Mouse (Mus musculus) spleen, adult 2 months (tissue): ENCODE results near the gene Gla.

ENCODE experiments used
- CTCF ChIP-seq: fragments of 200-500 bp; IDR thresholded peaks from 2 replicates; pipeline ENCODE4 v1.5.1; 2011; ENCODE audit warnings: mild to moderate bottlenecking, inconsistent platforms; ENCODE audit not compliant: insufficient read depth, insufficient read length, insufficient replicate concordance; ENCODE audit errors: extremely low read depth
- POLR2A ChIP-seq: fragments of 200-500 bp; IDR thresholded peaks from 2 replicates; pipeline ENCODE4 v1.6.1; 2011; ENCODE audit warnings: low read depth, low read length, inconsistent platforms

DNA sequence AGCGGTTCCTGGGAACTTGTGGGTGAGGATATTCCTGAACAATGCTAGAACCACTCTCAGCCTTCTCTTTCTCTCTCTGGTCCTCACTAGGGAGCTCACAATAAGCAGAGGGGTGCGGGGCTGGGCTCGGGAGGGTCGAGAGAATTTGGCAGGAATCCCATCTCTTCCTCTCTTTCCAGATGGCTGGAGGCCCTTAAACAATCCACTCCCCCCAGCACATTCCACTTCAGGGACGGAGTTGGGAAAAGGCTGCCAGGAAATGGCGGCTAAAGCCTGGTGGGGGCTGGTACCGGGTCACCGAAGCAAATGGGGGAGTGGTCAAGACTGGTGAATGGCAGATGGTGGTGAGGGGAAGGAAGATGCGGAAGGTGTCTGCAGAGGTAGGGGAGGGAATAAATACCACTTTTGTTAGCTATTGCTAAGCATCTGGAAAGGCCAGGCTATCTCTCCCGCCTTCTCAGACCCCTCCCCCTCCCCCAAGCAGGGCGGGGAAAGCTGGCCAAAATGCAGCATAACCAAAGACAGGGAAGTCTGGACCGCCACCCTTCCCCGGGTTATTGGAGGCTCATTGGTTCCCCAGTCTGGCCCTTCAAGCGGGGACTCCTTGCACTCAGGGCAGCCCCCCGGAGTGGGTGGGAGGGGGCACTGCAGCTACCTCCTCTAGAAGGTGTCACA is 11.5 kb upstream of the Gla start:
- TF ChIP-seq CTCF = no peak
- TF ChIP-seq POLR2A = no peak
